Mouse (Mus musculus) cerebellum, adult 2 months (tissue): Measurements from ENCODE around the gene A930009A15Rik. TPM values are rescaled to one million over a fixed set of nuclear protein-coding genes. Genes with fewer than 3 reads are reported as not detected.

ENCODE experiments used
- DNase-seq, 2 experiments: peaks; one replicate each; pipeline ENCODE4 v3.0.0; 2021
- H3K27ac ChIP-seq: fragments of 200-500 bp; 2 replicates; pipeline ENCODE4 v1.5.1; 2012; ENCODE audit warnings: low read length, control low read depth, inconsistent platforms; ENCODE audit not compliant: insufficient read depth
- H3K27me3 ChIP-seq: fragments of 200-500 bp; 2 replicates; pipeline ENCODE4 v1.6.1; 2012; ENCODE audit warnings: inconsistent platforms, mild to moderate bottlenecking, low read length, moderate library complexity; ENCODE audit not compliant: control insufficient read depth, insufficient read depth
- H3K4me1 ChIP-seq: fragments of 200-500 bp; 2 replicates; pipeline ENCODE4 v1.6.1; 2011; ENCODE audit warnings: low read length; ENCODE audit not compliant: control insufficient read depth, insufficient read depth
- H3K4me3 ChIP-seq: fragments of 200-500 bp; replicated peaks from 2 replicates; pipeline ENCODE3; 2011; ENCODE audit warnings: mild to moderate bottlenecking, low read depth, low read length, control low read depth; ENCODE audit not compliant: insufficient read depth
- CTCF ChIP-seq: fragments of 200-500 bp; IDR thresholded peaks from 2 replicates; pipeline ENCODE4 v1.5.1; 2011; ENCODE audit warnings: low read depth, mild to moderate bottlenecking, control low read depth, low read length, moderate library complexity, borderline replicate concordance; ENCODE audit not compliant: insufficient read depth
- POLR2A ChIP-seq: fragments of 200-500 bp; IDR thresholded peaks from 2 replicates; pipeline ENCODE4 v1.6.1; 2011; ENCODE audit warnings: low read length, control low read depth, borderline replicate concordance; ENCODE audit not compliant: insufficient read depth
- WGBS: fragments of 180-500 bp; shearing (Covaris S2); methylation state at CpG from one replicate; pipeline ENCODE4 v1.1.7; 2018; 5-methylcytosine and 5-hydroxymethylcytosine counted together
- polyA plus RNA-seq: library from polyadenylated mRNA; depleted of rRNA; stranded (reverse); fragments of >200 nt; gene quantifications from 2 replicates; pipeline ENCODE4 v1.2.3, GENCODE M21; 2012

Gene A930009A15Rik
- polyA plus RNA-seq, 1 experiment: 0.39 TPM

DNA sequence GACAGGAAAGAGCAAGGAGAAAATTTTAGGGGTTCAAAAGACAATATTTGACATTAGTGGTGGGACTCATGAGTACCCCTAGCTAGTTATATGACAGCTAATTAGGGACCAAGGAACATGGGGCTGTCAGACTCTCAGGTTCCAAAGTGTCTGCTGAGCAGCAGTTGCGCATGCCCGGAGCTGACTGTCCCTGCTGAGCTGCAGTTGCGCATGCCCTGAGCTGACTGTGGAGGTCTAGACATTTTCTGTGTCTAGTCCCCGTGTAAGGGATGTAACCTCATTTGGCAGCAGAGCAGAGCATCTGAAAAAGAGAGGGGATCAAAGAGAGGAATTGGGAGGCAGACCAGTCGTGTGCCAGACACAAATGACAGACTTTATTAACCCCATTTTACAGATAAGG is 5.8 kb upstream of the A930009A15Rik start:
- no peak overlapping the region for H3K27ac ChIP-seq
- WGBS: 62% methylated on average over 5 of the region's 5 CpGs
- peaks cover 8% of the 10 kb centered on the region for H3K4me1 ChIP-seq
- TF ChIP-seq CTCF (no peak), POLR2A (no peak)
- H3K4me3 ChIP-seq: no peak overlapping the region
- no peaks in the 10 kb centered on the region for H3K27me3 ChIP-seq
- DNase-seq: no peak

DNA sequence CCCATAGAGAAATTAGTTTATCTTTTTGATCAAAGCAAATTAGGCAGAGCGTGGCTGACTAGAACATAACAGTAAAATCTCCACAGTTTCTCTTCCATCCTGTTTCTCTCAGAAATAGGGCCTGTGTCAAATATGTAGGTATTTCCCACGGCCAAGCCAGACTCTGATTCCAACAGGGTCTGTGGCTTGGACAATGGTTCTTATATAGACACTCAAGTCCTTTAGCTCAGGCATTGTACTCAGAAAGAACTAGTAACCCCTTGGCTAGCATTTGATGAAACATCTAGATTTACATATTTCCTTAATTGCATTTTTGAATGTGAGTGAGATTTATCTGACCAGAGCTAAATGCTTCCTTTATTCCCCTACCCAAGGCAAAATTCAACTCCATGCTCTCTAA is 791 bp downstream of the A930009A15Rik start:
- TF ChIP-seq POLR2A (no peak), CTCF (no peak)
- DNase-seq: no peak
- Histone ChIP-seq H3K4me3 (no peak overlapping the region), H3K27me3 (no peaks in the 10 kb centered on the region), H3K4me1 (peaks cover 2% of the 10 kb centered on the region; the same call in 1 of the 2 replicates), H3K27ac (no peak overlapping the region)
- 86% methylated on average over 2 of the region's 2 CpGs for WGBS

DNA sequence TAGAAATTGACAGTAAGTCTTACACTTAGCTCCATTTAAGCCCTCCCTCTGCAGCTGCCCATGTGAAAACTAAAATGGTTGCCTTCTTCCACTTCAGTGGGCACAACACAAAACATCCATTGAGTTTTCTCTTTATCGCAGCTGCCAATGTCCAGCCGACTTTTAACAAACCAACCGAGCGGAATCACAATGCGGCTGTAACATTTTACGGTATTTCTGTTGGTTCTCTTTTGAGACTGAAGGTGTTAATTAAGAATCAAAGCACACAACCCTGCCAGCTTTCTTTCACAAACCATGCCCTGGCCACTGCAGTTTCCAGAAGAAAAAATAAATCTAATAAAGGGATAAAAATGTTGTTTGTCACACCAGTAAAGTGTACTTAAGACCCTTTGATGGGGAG is 1.5 kb downstream of the A930009A15Rik start:
- TF ChIP-seq CTCF (no peak), POLR2A (no peak)
- DNase-seq: no peak
- H3K27me3 ChIP-seq: no peaks in the 10 kb centered on the region
- no peak overlapping the region for H3K27ac ChIP-seq
- WGBS: 47% methylated on average over 6 of the region's 6 CpGs
- H3K4me1 ChIP-seq: peaks cover 2% of the 10 kb centered on the region; the same call in 1 of the 2 replicates
- no peak overlapping the region for H3K4me3 ChIP-seq

DNA sequence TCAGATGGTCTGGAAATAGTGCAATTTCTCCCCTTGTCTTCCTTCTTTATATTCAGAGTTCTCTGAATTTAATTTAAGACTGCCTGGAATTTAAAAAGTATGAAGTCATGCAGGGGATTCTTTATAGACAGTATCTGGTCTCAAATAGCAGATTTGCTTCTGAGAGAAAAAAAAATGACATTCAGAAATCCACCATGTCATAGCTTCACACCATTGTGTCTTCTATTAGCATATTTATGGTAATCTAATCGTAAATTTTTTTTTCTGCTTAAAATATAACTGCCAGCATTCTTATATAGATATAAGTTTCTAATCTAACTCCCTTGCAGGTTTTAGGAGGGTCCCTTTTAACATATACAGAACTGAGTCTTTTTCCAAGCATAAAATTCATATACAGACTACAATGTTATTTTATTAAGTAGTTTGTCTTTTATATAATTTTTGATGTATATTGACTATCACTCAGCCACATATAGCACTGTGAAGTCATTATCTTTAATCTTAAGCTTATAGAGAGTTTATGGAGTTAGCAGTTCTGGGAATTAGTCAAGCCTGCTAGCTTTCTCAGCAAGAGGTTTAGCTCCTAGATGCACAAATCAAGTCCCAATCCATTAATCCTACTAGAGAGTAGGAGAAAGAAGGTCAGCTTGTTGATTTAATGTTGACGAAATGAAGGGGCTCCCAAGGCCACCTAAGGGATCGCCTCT is 2.1 kb downstream of the A930009A15Rik start:
- H3K4me3 ChIP-seq: no peak overlapping the region
- no peak overlapping the region for H3K27ac ChIP-seq
- H3K27me3 ChIP-seq: no peaks in the 10 kb centered on the region
- 38% methylated on average over 3 of the region's 3 CpGs for WGBS
- H3K4me1 ChIP-seq: peaks cover 2% of the 10 kb centered on the region; the same call in 1 of the 2 replicates
- TF ChIP-seq CTCF (no peak), POLR2A (no peak)
- DNase-seq: no peak

DNA sequence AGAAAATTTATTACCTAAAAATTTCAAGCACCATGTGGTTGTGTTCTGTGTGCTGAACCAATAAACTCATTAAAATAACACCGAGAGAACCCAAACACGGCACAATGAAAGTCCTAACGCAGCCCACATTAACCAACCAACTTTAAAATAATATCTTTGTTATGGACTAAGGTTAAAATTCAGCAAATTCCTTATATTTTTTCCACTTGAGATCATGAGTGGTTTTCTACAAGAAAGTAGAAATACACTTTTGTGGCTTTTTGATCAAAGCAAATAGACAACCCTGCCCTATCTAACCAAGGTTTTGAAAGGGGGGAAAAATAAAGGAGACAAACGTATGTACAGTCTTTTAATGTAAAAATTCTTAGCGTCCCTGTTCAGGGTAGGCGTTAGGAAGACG is 9.3 kb downstream of the A930009A15Rik start:
- Histone ChIP-seq H3K27me3 (no peaks in the 10 kb centered on the region), H3K4me3 (no peak overlapping the region), H3K27ac (no peak overlapping the region), H3K4me1 (peaks cover 3% of the 10 kb centered on the region; the same call in 1 of the 2 replicates)
- no peak for TF ChIP-seq CTCF
- no peak for TF ChIP-seq POLR2A
- no peak for DNase-seq
- 69% methylated on average over 7 of the region's 7 CpGs for WGBS

DNA sequence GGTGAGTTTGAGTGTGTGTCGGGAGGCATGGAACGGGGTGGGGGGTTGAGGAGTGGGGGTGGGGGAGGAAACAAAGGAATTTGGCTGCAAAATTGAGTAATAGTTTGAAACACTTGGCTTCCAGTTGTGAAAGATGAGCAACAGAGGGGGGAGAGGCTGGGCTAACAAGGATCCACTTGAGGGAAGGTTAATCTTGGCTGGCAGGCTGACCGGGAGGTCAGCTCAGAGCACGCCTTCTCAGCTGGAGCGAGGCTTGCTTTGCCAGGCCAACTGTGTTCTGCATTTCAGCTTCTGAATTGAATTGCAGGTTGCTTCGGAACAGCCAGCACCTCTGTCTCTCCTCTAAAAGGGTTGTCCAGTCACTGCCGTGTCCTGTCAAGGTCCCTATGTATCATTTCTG is 9.7 kb downstream of the A930009A15Rik start:
- TF ChIP-seq CTCF: no peak
- no peak for TF ChIP-seq POLR2A
- no peak overlapping the region for H3K4me3 ChIP-seq
- WGBS: 40% methylated on average over 7 of the region's 7 CpGs
- H3K27me3 ChIP-seq: no peaks in the 10 kb centered on the region
- H3K27ac ChIP-seq: no peak overlapping the region
- H3K4me1 ChIP-seq: peaks cover 3% of the 10 kb centered on the region; the same call in 1 of the 2 replicates
- DNase-seq: no peak

DNA sequence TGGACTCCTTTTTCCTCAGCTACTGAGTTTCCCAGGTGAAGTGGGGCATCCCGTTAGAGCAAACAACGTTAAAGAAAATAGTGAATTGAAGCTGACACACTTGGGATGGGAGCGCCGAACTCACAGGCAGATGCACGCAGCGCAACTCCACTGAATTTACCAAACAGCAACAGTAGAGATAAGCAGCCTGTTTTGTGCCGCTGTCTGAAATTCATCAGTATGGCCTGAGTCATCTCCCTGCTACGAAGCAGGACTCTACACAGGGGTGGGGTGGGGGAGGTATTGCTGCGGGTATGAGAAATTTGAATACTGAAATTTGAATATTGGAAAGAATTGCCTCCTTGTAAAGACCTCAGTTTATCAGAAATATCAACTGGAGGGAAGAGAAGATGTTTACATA is 12.2 kb downstream of the A930009A15Rik start:
- H3K27me3 ChIP-seq: no peaks in the 10 kb centered on the region; the same call in 1 of the 2 replicates
- 91% methylated on average over 9 of the region's 9 CpGs for WGBS
- H3K4me3 ChIP-seq: no peak overlapping the region
- DNase-seq: no peak
- H3K27ac ChIP-seq: no peak overlapping the region
- TF ChIP-seq CTCF: no peak
- no peak for TF ChIP-seq POLR2A
- H3K4me1 ChIP-seq: peaks cover 3% of the 10 kb centered on the region; the same call in 1 of the 2 replicates

DNA sequence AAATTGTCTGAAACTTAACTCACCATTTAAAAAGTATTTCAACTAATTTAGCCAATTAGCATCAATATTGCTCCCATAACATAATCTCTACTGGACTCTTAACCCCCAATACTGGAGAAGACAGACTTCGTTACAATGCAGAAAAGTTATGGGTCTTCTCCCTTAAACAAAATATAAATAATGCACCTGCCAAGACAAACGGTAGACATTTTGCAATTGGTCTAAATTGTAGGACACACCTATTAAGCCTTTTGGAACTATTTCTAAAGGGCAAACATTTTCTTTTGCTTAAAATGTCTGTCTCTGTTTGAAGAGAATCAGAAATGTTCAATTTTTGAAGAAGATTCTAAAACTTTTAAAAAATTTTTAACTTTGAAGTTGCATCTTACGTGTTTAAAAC is 13.3 kb downstream of the A930009A15Rik start:
- H3K4me3 ChIP-seq: no peak overlapping the region
- no peak overlapping the region for H3K27ac ChIP-seq
- WGBS: 94% methylated on average over 3 of the region's 3 CpGs
- no peak for DNase-seq
- TF ChIP-seq POLR2A (no peak), CTCF (no peak)
- H3K27me3 ChIP-seq: no peaks in the 10 kb centered on the region; the same call in 1 of the 2 replicates
- H3K4me1 ChIP-seq: peaks cover 3% of the 10 kb centered on the region; the same call in 1 of the 2 replicates
